Mouse (Mus musculus) small intestine, adult 2 months (tissue): ENCODE measurements around the gene Kank3. TPM values are rescaled to one million over a fixed set of nuclear protein-coding genes. Genes with fewer than 3 reads are reported as not detected.

Source experiments
- H3K27ac ChIP-seq: fragments of 200-500 bp; 2 replicates; pipeline ENCODE4 v1.5.1; 2012; ENCODE audit warnings: low read depth, low read length, control low read depth, inconsistent platforms; ENCODE audit not compliant: insufficient read depth
- H3K27me3 ChIP-seq: fragments of 200-500 bp; 2 replicates; pipeline ENCODE4 v1.6.1; 2012; ENCODE audit warnings: mild to moderate bottlenecking, moderate library complexity, low read length, inconsistent platforms; ENCODE audit not compliant: control insufficient read depth, insufficient read depth
- H3K36me3 ChIP-seq: fragments of 200-500 bp; 2 replicates; pipeline ENCODE4 v1.6.1; 2012; ENCODE audit warnings: mild to moderate bottlenecking, low read length, control low read depth, inconsistent platforms; ENCODE audit not compliant: control insufficient read depth, insufficient read depth
- H3K4me1 ChIP-seq: fragments of 200-500 bp; 2 replicates; pipeline ENCODE4 v1.6.1; 2012; ENCODE audit warnings: low read length, inconsistent platforms, mixed read lengths; ENCODE audit not compliant: control insufficient read depth, insufficient read depth, insufficient read length
- H3K4me3 ChIP-seq: fragments of 200-500 bp; 2 replicates; pipeline ENCODE4 v1.5.1; 2012; ENCODE audit warnings: low read depth, mild to moderate bottlenecking, control low read depth, inconsistent platforms, low read length, moderate library complexity
- CTCF ChIP-seq: fragments of 200-500 bp; IDR thresholded peaks from 2 replicates; pipeline ENCODE4 v1.5.1; 2012; ENCODE audit warnings: low read depth, mild to moderate bottlenecking, control low read depth, inconsistent platforms, low read length, moderate library complexity, mixed read lengths; ENCODE audit not compliant: insufficient replicate concordance, insufficient read length; ENCODE audit errors: extremely low read depth
- POLR2A ChIP-seq: fragments of 200-500 bp; IDR thresholded peaks from 2 replicates; pipeline ENCODE4 v1.6.1; 2012; ENCODE audit warnings: low read depth, mild to moderate bottlenecking, control low read depth, inconsistent platforms, low read length, moderate library complexity
- WGBS: fragments of 180-500 bp; shearing (Covaris S2); methylation state at CpG from one replicate; pipeline ENCODE4 v1.1.7; 2018; 5-methylcytosine and 5-hydroxymethylcytosine counted together
- polyA plus RNA-seq: library from polyadenylated mRNA; depleted of rRNA; stranded (reverse); fragments of >200 nt; gene quantifications from 2 replicates; pipeline ENCODE4 v1.2.3, GENCODE M21; 2012

Kank3 gene
- polyA plus RNA-seq, 1 experiment = 20.6 TPM

- Histone ChIP-seq H3K27me3 (no peaks in the 10 kb centered on the region), H3K4me1 (peaks cover 22% of the 10 kb centered on the region; the same call in 1 of the 2 replicates), H3K27ac (no peak overlapping the region), H3K4me3 (no peak overlapping the region), H3K36me3 (no peaks in the 10 kb centered on the region)
- 90% methylated on average over 18 of the region's 18 CpGs for WGBS
- no peak for TF ChIP-seq CTCF
- no peak for TF ChIP-seq POLR2A
Measured at GRCm38 (mm10) chr17:33786375-33786774, 23.9 kb upstream of the Kank3 start.

- Histone ChIP-seq H3K36me3 (no peaks in the 10 kb centered on the region), H3K4me1 (peaks cover 10% of the 10 kb centered on the region), H3K27me3 (no peaks in the 10 kb centered on the region), H3K4me3 (no peak overlapping the region), H3K27ac (peak overlapping the region; percentile 61; the same call in 1 of the 2 replicates)
- no peak for TF ChIP-seq CTCF
- TF ChIP-seq POLR2A = no peak
- 14% methylated on average over 4 of the region's 4 CpGs for WGBS
Measured at GRCm38 (mm10) chr17:33788732-33789131, 21.6 kb upstream of the Kank3 start.

- H3K27me3 ChIP-seq = no peaks in the 10 kb centered on the region; the same call in 1 of the 2 replicates
- H3K4me3 ChIP-seq = no peak overlapping the region
- 37% methylated on average over 3 of the region's 3 CpGs for WGBS
- H3K4me1 ChIP-seq = no peaks in the 10 kb centered on the region; the same call in 1 of the 2 replicates
- no peaks in the 10 kb centered on the region for H3K36me3 ChIP-seq
- H3K27ac ChIP-seq = no peak overlapping the region
- TF ChIP-seq POLR2A = no peak
- TF ChIP-seq CTCF = no peak
Measured at GRCm38 (mm10) chr17:33798306-33798705, 12.0 kb upstream of the Kank3 start.

GRCm38 (mm10) chr17:33799277-33799676 lies 11.0 kb upstream of the Kank3 start:
- Histone ChIP-seq H3K4me1 (no peaks in the 10 kb centered on the region), H3K27ac (no peak overlapping the region), H3K36me3 (no peaks in the 10 kb centered on the region), H3K4me3 (no peak overlapping the region), H3K27me3 (no peaks in the 10 kb centered on the region; the same call in 1 of the 2 replicates)
- 37% methylated on average over 1 of the region's 1 CpGs for WGBS
- TF ChIP-seq CTCF (no peak), POLR2A (no peak)

- peak; percentile 60; the same call in 1 of the 2 replicates for TF ChIP-seq CTCF
- TF ChIP-seq POLR2A = no peak
- WGBS = 2% methylated on average over 2 of the region's 2 CpGs
- H3K36me3 ChIP-seq = no peaks in the 10 kb centered on the region
Measured at GRCm38 (mm10) chr17:33802221-33802620, 8.1 kb upstream of the Kank3 start.

GRCm38 (mm10) chr17:33804205-33804604 lies 6.1 kb upstream of the Kank3 start:
- Histone ChIP-seq H3K4me3 (no peak overlapping the region), H3K36me3 (no peaks in the 10 kb centered on the region), H3K27ac (no peak overlapping the region), H3K27me3 (no peaks in the 10 kb centered on the region), H3K4me1 (no peaks in the 10 kb centered on the region)
- TF ChIP-seq CTCF = no peak
- TF ChIP-seq POLR2A = no peak
- 46% methylated on average over 4 of the region's 4 CpGs for WGBS

More at GRCm38 (mm10) chr17:33802221-33802620, 8.1 kb upstream of the Kank3 start:
- no peak overlapping the region for H3K4me3 ChIP-seq
- no peaks in the 10 kb centered on the region for H3K27me3 ChIP-seq
- no peaks in the 10 kb centered on the region for H3K4me1 ChIP-seq
- H3K27ac ChIP-seq = no peak overlapping the region

- H3K27me3 ChIP-seq = no peaks in the 10 kb centered on the region
- H3K4me1 ChIP-seq = no peaks in the 10 kb centered on the region
- no peak overlapping the region for H3K4me3 ChIP-seq
- no peak overlapping the region for H3K27ac ChIP-seq
- TF ChIP-seq CTCF = no peak
- no peak for TF ChIP-seq POLR2A
- WGBS = 38% methylated on average over 1 of the region's 1 CpGs
- no peaks in the 10 kb centered on the region for H3K36me3 ChIP-seq
Measured at GRCm38 (mm10) chr17:33804745-33805144, 5.6 kb upstream of the Kank3 start.
